Mouse (Mus musculus) lung, postnatal 14 days (tissue): Measurements from ENCODE around the gene Cpa4.

Experiments
- DNase-seq: peaks from one replicate; pipeline ENCODE4 v3.0.0; 2021

The Cpa4 gene

DNA sequence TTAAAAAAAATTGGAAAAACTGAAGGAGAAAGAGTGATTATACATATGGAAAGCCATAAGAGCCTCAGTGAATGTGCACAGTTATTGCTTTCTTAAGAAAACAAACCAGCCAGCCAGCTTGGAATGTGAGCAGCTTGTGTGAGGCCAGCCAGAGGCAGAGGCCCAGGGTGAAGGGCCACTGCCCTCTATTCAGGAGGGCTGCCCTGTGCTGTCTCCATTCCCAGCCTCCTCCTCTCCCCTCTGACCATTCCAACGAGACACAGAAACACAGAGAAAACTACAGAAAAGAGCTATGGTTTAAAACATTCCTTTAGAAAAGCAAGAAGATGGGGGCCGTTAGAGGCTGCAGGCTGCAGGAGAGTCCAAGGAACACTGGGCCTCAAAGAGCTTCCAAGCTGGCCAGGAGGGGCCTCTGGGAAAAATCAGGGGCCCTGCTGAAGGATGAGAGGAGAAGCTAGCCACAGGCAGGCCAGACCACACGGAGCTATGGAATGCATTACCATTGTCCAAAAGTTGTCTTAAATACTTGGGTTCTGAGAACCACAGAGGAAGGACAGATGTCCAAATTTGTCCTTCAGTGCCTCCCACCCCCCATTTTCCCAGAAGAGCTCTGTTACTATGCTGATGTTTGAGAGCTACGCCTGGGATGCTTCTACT, 68.1 kb downstream of the Cpa4 start:
- DNase-seq: no peak

DNA sequence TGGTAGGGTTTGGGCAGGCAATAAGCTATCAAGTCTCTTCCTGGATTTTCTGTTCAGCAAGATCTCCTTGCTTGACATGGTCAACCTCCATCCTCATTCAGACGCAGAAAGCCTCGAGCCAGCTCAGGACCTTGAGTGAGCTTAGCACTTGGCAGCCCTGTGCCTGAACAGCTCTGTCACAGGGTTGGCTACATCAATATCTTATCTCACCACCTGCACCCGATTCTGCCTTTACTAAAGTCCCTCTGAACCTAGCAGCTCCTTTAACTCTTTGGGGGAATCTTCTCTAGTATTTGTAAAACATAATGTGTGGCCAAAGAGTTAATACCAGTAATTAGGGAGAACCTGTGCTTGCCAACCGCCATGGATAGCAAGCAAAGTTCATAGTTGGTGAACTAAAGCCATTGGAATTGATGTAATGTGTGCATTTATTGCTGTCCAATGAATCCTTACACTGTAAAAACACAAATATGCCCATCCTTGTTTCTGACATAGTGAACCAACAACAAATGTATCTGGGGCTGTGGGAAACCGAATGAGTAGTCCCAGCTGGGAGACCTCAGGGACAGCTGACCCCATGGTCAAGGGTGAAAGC, 70.6 kb downstream of the Cpa4 start, which contains the start of gene Cpa1:
TSS of gene Cpa1 (plus strand) at position 545 of the 595 bp plus-strand sequence.
- DNase-seq: no peak
